Mouse (Mus musculus): ENCODE measurements around the gene Phyh.

DNA sequence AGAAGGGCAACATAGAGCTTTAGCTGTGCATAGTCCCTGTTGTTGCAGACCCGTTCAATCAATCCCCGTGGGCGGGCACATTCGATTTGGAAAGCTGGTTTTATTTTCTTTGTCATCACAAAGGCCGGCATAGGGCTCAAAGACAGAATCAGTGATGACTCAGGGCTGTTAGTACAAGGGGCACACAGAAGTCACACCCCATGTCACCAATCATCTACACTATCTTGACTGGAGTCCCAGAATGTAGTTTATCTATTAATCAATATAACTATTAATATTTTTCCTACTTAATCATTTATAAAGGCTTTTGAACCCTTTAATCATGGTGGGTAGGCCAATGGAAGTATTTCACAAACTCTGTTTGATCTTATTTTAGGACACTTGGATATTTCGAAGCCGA lies 19.1 kb downstream of the Phyh start:
- TF ChIP-seq CTCF (conservative IDR thresholded peaks at IDR 0.05; ENCODE audit: low read length) = no peak
- no peak for TF ChIP-seq NANOG (IDR thresholded peaks at IDR 0.05; ENCODE audit: borderline replicate concordance, low read length)
- no peak for TF ChIP-seq POU5F1 (IDR thresholded peaks at IDR 0.05; ENCODE audit: borderline replicate concordance, low read length)

Data from E14TG2a.4 (cell line).